Mouse (Mus musculus): Measurements from ENCODE around the gene Farp1. TPM values are rescaled to one million over a fixed set of nuclear protein-coding genes. Genes with fewer than 3 reads are reported as not detected.

Farp1 gene
- polyA plus RNA-seq, 1 experiment from 2014 or later = 32.4 TPM

DNA sequence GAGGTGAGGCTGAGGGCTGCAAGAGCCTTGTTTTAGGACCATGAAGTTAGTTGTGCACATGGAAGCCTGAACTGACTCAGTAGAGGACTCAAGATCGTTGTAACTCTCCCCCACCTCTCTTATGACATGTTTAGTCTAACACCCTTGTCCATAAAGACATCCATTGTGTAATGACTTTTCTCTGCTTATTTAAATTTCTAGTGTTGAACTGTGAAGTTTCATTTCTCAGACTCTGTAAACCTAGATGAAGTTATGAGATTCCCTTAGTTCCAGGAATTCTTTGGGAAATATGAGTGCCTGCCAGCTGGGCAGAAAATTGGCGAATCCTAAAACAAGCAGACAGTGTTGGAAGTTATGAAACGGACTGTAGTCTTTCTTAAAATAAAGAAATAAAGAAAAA is 170.5 kb downstream of the Farp1 start:
- no peak for ATAC-seq (ENCODE audit: insufficient number of reproducible peaks, low FRiP score)
- Histone ChIP-seq H3K4me3 (no peak overlapping the region), H3K9ac (no peak overlapping the region), H3K36me3 (peaks cover 13% of the 10 kb centered on the region), H3K27me3 (replicated peaks) (no peaks in the 10 kb centered on the region), H3K9me3 (replicated peaks) (no peaks in the 10 kb centered on the region), H3K27ac (ENCODE audit: poor library complexity, severe bottlenecking) (no peak overlapping the region), H3K4me1 (replicated peaks) (peaks cover 35% of the 10 kb centered on the region), H3K4me2 (no peak overlapping the region)
- 73% methylated on average over 3 of the region's 3 CpGs for WGBS

DNA sequence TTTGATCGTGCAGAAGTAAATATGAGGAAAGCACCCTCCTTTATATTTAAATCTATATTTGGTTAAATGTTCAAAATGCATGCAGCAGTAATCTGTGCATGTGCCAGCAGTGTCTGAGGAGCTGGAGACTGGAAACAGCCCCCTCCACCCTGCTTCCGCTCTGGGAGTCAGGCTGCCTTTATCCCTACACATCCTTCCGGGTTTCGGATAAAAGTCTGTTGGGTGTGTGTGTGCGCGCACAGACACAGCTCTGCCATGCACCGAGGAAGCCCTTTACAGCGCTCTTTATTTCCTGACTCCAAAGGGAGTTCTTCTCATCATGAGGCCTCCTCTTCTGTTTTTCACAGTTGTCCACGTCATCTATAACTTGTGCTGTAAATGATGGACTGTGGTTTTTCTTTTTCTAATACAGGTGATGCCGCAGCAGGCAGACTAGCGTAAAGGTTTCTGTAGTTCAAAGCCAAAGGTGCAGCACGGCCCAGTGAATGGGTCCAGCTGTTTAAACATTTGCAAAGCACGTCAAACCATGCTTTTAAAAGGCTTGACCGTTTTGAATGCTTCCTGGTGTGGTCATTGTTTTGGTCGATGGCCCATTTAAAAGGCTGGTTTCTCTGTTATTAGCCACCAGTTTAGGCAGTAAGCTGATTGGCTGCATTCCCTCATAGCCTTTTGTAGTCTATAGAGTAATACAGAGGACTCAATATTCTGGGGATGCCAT is 172.6 kb downstream of the Farp1 start:
- Histone ChIP-seq H3K9me3 (replicated peaks) (no peaks in the 10 kb centered on the region), H3K27me3 (replicated peaks) (no peaks in the 10 kb centered on the region), H3K9ac (no peak overlapping the region), H3K36me3 (peaks cover 24% of the 10 kb centered on the region), H3K4me2 (no peak overlapping the region), H3K4me3 (no peak overlapping the region), H3K4me1 (replicated peaks) (peaks cover 19% of the 10 kb centered on the region; the same call in 1 of the 2 replicates), H3K27ac (ENCODE audit: poor library complexity, severe bottlenecking) (no peak overlapping the region)
- 78% methylated on average over 15 of the region's 15 CpGs for WGBS
- ATAC-seq (ENCODE audit: insufficient number of reproducible peaks, low FRiP score) = no peak

DNA sequence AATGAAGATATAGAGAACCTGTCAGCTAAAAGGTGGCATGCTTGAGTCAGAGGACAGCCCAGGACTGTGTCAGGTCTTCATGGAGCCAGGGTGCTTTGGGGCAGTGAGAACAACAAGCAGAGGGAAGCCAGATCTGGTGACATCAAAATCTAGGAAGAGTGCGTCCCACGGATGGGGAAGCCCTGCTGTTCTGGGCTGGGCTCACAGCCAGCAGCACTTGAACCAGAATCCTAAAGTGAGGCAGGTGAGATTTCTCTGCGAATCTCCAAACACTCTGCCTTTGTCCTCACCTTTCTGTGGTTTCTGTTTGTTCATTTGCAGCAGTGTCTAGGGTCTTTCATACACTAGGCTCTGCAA is 173.1 kb downstream of the Farp1 start:
- H3K9me3 ChIP-seq (replicated peaks) = no peaks in the 10 kb centered on the region
- peaks cover 25% of the 10 kb centered on the region for H3K36me3 ChIP-seq
- no peak overlapping the region for H3K4me3 ChIP-seq
- no peak for ATAC-seq (ENCODE audit: insufficient number of reproducible peaks, low FRiP score)
- 64% methylated on average over 3 of the region's 3 CpGs for WGBS
- H3K4me1 ChIP-seq (replicated peaks) = 0 out of 2 replicates have a peak, but pooled peaks cover 17% of the 10 kb centered on the region
- H3K4me2 ChIP-seq = no peak overlapping the region
- no peak overlapping the region for H3K27ac ChIP-seq (ENCODE audit: poor library complexity, severe bottlenecking)
- no peak overlapping the region for H3K9ac ChIP-seq
- no peaks in the 10 kb centered on the region for H3K27me3 ChIP-seq (replicated peaks)

DNA sequence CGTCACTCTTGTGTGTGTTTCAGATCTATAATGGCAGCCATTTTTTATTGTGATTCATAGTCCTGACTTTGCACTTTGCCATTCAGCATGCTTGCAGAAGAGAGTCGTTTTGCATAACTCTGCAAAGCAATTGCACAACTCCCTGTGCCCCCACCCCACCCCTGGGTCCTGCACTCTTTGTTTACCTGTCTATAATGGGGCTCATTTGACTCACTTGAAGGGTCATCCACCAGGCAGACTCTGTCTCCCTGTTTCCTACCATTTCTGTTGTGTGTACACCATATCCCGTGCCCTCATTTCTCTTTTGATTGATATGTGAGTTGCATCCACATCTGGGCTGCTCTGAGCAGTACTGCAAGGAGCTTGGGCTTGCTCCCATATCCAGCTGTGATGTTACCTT is 175.3 kb downstream of the Farp1 start:
- no peak overlapping the region for H3K9ac ChIP-seq
- H3K4me2 ChIP-seq = no peak overlapping the region
- no peaks in the 10 kb centered on the region for H3K27me3 ChIP-seq (replicated peaks)
- H3K9me3 ChIP-seq (replicated peaks) = no peaks in the 10 kb centered on the region
- peaks cover 18% of the 10 kb centered on the region; the same call in 1 of the 2 replicates for H3K4me1 ChIP-seq (replicated peaks)
- 86% methylated on average over 3 of the region's 3 CpGs for WGBS
- H3K36me3 ChIP-seq = peaks cover 25% of the 10 kb centered on the region
- no peak overlapping the region for H3K27ac ChIP-seq (ENCODE audit: poor library complexity, severe bottlenecking)
- H3K4me3 ChIP-seq = no peak overlapping the region
- ATAC-seq (ENCODE audit: insufficient number of reproducible peaks, low FRiP score) = no peak

DNA sequence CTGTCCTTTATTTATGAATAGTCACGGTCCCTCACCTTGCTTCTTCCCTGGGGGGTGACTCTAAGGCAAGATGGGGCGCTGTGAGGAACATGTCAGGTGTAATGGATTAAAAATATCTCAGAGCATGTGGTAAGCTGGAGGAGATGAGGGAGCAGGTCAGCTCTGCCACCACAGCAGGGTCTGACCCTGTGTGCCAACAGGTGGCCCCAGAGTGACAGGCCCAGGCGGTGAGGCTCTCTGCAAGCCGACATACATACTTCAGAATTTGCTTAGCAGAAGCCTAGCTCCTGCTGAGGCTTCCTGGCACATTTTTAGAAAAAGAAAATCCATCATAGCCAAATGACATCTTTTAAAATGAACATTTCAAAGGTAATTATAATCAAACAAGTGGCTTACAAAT is 178.7 kb downstream of the Farp1 start:
- no peak for ATAC-seq (ENCODE audit: insufficient number of reproducible peaks, low FRiP score)
- no peak overlapping the region for H3K4me2 ChIP-seq
- no peak overlapping the region for H3K9ac ChIP-seq
- no peaks in the 10 kb centered on the region for H3K9me3 ChIP-seq (replicated peaks)
- H3K36me3 ChIP-seq = peaks cover 17% of the 10 kb centered on the region
- no peak overlapping the region for H3K27ac ChIP-seq (ENCODE audit: poor library complexity, severe bottlenecking)
- no peaks in the 10 kb centered on the region for H3K27me3 ChIP-seq (replicated peaks)
- peaks cover 33% of the 10 kb centered on the region for H3K4me1 ChIP-seq (replicated peaks)
- 68% methylated on average over 4 of the region's 4 CpGs for WGBS
- no peak overlapping the region for H3K4me3 ChIP-seq

DNA sequence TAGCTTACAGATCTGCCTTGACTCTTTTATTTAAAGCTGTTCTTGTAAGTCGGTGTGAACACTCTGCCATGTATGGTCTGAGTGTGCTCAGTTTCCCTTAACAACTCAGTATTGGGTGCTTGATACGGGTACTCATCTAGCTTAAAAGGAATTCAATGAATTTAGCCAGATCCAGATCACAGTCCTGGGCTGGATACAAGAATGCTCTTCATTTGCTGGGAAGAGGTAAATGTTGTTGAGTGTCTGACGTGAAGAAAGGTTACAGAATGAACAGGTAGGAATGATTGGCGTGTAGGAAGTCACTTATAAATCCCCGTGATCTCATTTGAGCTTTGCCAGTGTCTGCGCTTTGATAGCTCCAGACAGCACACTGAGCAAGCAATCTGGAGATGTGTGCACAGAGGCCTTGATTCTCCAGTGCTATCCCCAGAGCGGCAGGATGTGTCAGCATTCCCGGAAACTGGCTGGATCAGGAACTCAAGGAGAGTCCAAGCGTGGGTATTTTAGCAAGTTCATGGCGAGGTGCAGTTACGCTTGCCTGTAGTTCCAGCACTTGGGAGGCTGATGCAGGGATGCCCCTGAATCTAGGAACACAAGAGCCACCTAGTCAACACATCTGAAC is 179.7 kb downstream of the Farp1 start:
- no peaks in the 10 kb centered on the region for H3K27me3 ChIP-seq (replicated peaks)
- H3K36me3 ChIP-seq = peaks cover 16% of the 10 kb centered on the region
- H3K27ac ChIP-seq (ENCODE audit: poor library complexity, severe bottlenecking) = no peak overlapping the region
- no peaks in the 10 kb centered on the region for H3K9me3 ChIP-seq (replicated peaks)
- H3K4me2 ChIP-seq = no peak overlapping the region
- no peak overlapping the region for H3K9ac ChIP-seq
- no peak overlapping the region for H3K4me3 ChIP-seq
- peaks cover 42% of the 10 kb centered on the region for H3K4me1 ChIP-seq (replicated peaks)
- no peak for ATAC-seq (ENCODE audit: insufficient number of reproducible peaks, low FRiP score)
- 73% methylated on average over 11 of the region's 11 CpGs for WGBS

DNA sequence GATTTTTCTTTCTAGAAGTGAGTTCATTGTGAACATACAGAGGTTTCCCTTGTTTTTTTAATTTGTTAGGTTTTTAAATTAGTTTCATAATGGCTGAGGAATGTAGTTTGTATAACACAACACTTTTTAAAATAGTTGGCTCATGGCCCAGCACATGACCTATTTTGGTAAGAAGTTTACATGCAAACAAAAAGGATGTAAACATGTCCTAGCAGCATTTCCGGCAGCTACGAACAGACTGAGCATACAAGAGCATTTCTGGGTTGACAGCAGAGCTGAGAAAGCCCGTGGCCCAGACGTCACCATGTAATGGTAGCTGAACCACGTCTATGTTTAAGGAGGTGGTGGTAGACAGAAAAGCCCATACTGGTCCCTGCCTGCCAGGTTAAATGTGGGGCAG is 180.8 kb downstream of the Farp1 start:
- H3K9ac ChIP-seq = no peak overlapping the region
- H3K27me3 ChIP-seq (replicated peaks) = no peaks in the 10 kb centered on the region
- H3K9me3 ChIP-seq (replicated peaks) = no peaks in the 10 kb centered on the region
- H3K4me1 ChIP-seq (replicated peaks) = peaks cover 51% of the 10 kb centered on the region
- no peak overlapping the region for H3K4me2 ChIP-seq
- 79% methylated on average over 5 of the region's 5 CpGs for WGBS
- H3K27ac ChIP-seq (ENCODE audit: poor library complexity, severe bottlenecking) = no peak overlapping the region
- H3K36me3 ChIP-seq = peaks cover 17% of the 10 kb centered on the region
- ATAC-seq (ENCODE audit: insufficient number of reproducible peaks, low FRiP score) = no peak
- H3K4me3 ChIP-seq = no peak overlapping the region

DNA sequence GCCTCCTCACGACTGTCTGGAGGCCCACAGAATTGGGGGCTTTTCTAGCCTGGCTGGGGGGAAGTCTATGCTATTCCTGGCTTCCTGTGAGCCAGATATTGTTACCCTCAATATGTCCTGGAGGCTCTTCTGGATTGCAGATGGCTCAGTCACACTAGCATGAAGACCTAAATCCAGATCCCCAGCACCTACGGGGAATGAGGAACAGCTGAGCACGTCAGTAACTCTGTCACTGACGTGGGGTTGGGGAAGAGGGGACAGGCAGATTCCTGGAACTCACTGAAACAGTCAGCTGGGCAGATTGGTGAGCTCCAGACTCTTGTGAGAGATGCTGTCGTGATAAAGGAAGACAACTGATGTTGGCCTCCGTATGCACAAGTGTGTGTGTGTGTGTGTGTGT is 181.7 kb downstream of the Farp1 start:
- Histone ChIP-seq H3K36me3 (peaks cover 24% of the 10 kb centered on the region), H3K27me3 (replicated peaks) (no peaks in the 10 kb centered on the region), H3K27ac (ENCODE audit: poor library complexity, severe bottlenecking) (no peak overlapping the region), H3K9ac (no peak overlapping the region), H3K9me3 (replicated peaks) (no peaks in the 10 kb centered on the region), H3K4me2 (no peak overlapping the region), H3K4me3 (no peak overlapping the region), H3K4me1 (replicated peaks) (peaks cover 51% of the 10 kb centered on the region)
- no peak for ATAC-seq (ENCODE audit: insufficient number of reproducible peaks, low FRiP score)
- WGBS = 39% methylated on average over 6 of the region's 6 CpGs

DNA sequence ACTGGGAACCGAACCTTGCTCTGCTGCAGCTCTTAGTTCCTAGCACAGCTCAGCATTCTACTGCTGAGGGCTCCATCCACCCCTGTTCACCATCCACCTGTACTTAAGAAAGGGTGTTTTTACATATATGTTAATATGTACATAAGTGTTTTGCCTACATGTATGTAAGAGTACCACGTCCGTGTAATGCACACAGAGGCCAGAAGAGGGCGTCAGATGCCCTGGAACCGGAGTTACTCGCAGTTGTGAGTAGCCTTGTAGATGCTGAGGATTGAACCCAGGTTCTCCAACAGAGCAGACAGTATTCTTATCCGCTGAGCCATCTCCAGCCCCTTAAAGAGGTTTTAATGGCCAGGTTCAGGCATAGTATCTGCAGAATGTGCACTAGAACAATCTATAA is 183.6 kb downstream of the Farp1 start:
- H3K36me3 ChIP-seq = peaks cover 29% of the 10 kb centered on the region
- H3K4me1 ChIP-seq (replicated peaks) = peaks cover 48% of the 10 kb centered on the region
- WGBS = 73% methylated on average over 7 of the region's 7 CpGs
- H3K27me3 ChIP-seq (replicated peaks) = no peaks in the 10 kb centered on the region
- no peak overlapping the region for H3K4me3 ChIP-seq
- no peaks in the 10 kb centered on the region for H3K9me3 ChIP-seq (replicated peaks)
- H3K9ac ChIP-seq = no peak overlapping the region
- ATAC-seq (ENCODE audit: insufficient number of reproducible peaks, low FRiP score) = no peak
- H3K4me2 ChIP-seq = no peak overlapping the region
- no peak overlapping the region for H3K27ac ChIP-seq (ENCODE audit: poor library complexity, severe bottlenecking)

DNA sequence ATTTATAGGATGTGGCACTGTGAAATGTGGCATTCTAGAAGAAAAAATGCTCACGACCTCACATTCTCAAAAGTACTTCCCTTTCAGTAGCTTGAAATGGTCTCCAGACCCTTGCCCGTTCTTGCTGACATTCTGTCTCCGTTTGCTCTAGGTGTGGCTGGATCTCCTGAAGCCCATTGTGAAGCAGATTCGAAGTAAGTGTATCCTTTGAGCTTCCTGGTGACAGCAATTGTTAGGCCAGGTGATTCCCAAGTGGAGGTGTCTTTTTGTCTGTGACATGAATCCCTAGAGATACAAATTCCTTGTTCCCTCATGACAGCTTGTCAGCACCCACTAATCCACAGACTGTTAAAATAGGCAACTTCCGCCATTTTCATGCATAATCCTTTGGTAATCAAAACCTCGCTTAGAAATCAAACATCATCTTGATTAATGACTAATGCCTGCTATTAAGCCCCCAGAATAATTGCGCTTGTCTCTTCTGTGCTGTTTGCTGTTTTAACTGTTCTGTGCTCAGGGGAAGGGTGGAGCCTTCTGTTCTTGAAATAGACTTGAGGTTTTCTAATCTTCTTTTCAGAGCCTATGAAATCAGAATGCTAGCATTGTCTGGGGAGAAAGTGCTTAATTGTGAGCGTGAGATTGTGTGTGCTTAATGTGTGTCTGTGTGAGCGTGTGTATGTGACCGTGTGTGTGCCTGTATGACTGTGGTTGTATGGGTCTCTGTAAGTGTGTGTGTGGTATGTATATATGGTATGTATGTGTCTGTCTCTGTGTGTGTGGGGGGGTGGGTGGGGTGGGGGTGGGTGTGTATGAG is 184.4 kb downstream of the Farp1 start:
- Histone ChIP-seq H3K9ac (no peak overlapping the region), H3K4me3 (no peak overlapping the region), H3K36me3 (peaks cover 33% of the 10 kb centered on the region), H3K27ac (ENCODE audit: poor library complexity, severe bottlenecking) (no peak overlapping the region), H3K9me3 (replicated peaks) (no peaks in the 10 kb centered on the region), H3K27me3 (replicated peaks) (no peaks in the 10 kb centered on the region), H3K4me2 (no peak overlapping the region), H3K4me1 (replicated peaks) (peaks cover 46% of the 10 kb centered on the region)
- no peak for ATAC-seq (ENCODE audit: insufficient number of reproducible peaks, low FRiP score)
- WGBS = 75% methylated on average over 10 of the region's 10 CpGs

DNA sequence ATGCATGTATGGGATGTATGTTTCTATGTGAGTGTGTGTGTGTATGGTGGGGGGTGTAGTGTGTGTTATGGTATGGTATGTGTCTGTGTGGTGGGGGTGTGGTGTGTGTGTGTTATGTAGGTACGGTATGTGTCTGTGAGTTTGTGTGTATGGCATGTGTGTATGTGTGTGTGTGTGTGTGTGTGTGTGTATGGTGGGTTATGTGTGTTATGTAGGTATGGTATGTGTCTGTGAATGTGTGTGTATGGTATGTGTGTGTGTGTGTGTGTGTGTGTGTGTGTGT is 185.0 kb downstream of the Farp1 start:
- WGBS = 92% methylated on average over 1 of the region's 1 CpGs
- Histone ChIP-seq H3K9ac (no peak overlapping the region), H3K27me3 (replicated peaks) (no peaks in the 10 kb centered on the region), H3K4me1 (replicated peaks) (peaks cover 46% of the 10 kb centered on the region), H3K4me2 (no peak overlapping the region), H3K36me3 (peaks cover 33% of the 10 kb centered on the region), H3K9me3 (replicated peaks) (no peaks in the 10 kb centered on the region), H3K4me3 (no peak overlapping the region), H3K27ac (ENCODE audit: poor library complexity, severe bottlenecking) (no peak overlapping the region)
- no peak for ATAC-seq (ENCODE audit: insufficient number of reproducible peaks, low FRiP score)

Data from heart, embryonic 12.5 days (tissue).